Mouse (Mus musculus): ENCODE data around the gene Spdye4a. TPM values are rescaled to one million over a fixed set of nuclear protein-coding genes. Genes with fewer than 3 reads are reported as not detected.

The Spdye4a gene
- under 1 TPM; 0.17 to 0.21 TPM for polyA plus RNA-seq (2017; shearing (Covaris generic))

GRCm38 (mm10) chr5:143226790-143227189 is at the start of gene Spdye4a:
Gene Spdye4a (minus strand): TSS chr5:143226890.

GRCm38 (mm10) chr5:143269363-143270150 is 42.9 kb upstream of the Spdye4a start, which contains the start of gene Zfp316:
Gene Zfp316 (minus strand): TSS chr5:143270022.

GRCm38 (mm10) chr5:143235028-143235693 is 8.5 kb upstream of the Spdye4a start, which contains the start of gene Zfp12:
Gene Zfp12 (plus strand): TSS chr5:143235163.

GRCm38 (mm10) chr5:143180255-143181076 is 46.2 kb downstream of the Spdye4a start, which contains the start of the genes Rbak and Spdye4b:
Gene Rbak (minus strand): TSS chr5:143180775.
Gene Spdye4b (plus strand): TSS chr5:143181017.

Other genes starting within 250 kb of the Spdye4a start
- 10 to 100 TPM; 37.3 to 58.6 TPM for gene Rnf216, start 113.9 kb downstream of the Spdye4a start, polyA plus RNA-seq (2017; shearing (Covaris generic))
- under 1 TPM; 0.28 to 0.81 TPM for gene Olfr718-ps1, start 79.3 kb downstream of the Spdye4a start, polyA plus RNA-seq (2017; shearing (Covaris generic))
- gene Rbak, start 46.1 kb downstream of the Spdye4a start, polyA plus RNA-seq (2017; shearing (Covaris generic)), result 10 to 100 TPM; 15.8 to 16.5 TPM
- gene Spdye4b, start 45.9 kb downstream of the Spdye4a start, polyA plus RNA-seq (2017; shearing (Covaris generic)), result 1 to 10 TPM in 1 of 2 experiments, under 1 TPM in 1; 0.18 to 1.6 TPM
- gene Zfp12, start 8.3 kb upstream of the Spdye4a start, polyA plus RNA-seq (2017; shearing (Covaris generic)), result 10 to 100 TPM; 20.9 to 27.8 TPM
- gene Zfp316, start 43.1 kb upstream of the Spdye4a start, polyA plus RNA-seq (2017; shearing (Covaris generic)), result 1 to 10 TPM; 3.1 to 4.5 TPM
- not detected for gene Zfp853, start 66.7 kb upstream of the Spdye4a start, polyA plus RNA-seq (2017; shearing (Covaris generic))
- gene E130309D02Rik, start 88.5 kb upstream of the Spdye4a start, polyA plus RNA-seq (2017; shearing (Covaris generic)), result 10 to 100 TPM; 38.4 to 61.0 TPM
- gene Zdhhc4, start 102.4 kb upstream of the Spdye4a start, polyA plus RNA-seq (2017; shearing (Covaris generic)), result 10 to 100 TPM; 87.8 to 96.0 TPM
- gene Grid2ip, start 130.4 kb upstream of the Spdye4a start, polyA plus RNA-seq (2017; shearing (Covaris generic)), result 1 to 10 TPM in 1 of 2 experiments, not detected in 1; 1.1 TPM
- gene Kdelr2, start 176.9 kb upstream of the Spdye4a start, polyA plus RNA-seq (2017; shearing (Covaris generic)), result 10 to 100 TPM; 30.9 to 34.1 TPM
- gene Daglb, start 237.7 kb upstream of the Spdye4a start, polyA plus RNA-seq (2017; shearing (Covaris generic)), result 10 to 100 TPM; 13.2 to 18.0 TPM